Mouse (Mus musculus) left cerebral cortex, postnatal 25 days (tissue): Measurements from ENCODE around the gene Klf16. TPM values are rescaled to one million over a fixed set of nuclear protein-coding genes. Genes with fewer than 3 reads are reported as not detected.

ENCODE experiments used
- microRNA-seq, 2 experiments: library from miRNA; unstranded; fragments of <30 nt; microRNA quantifications; one replicate each; pipeline ENCODE4 v1.2.0; 2022
- total RNA-seq, 2 experiments: library from RNA; stranded (reverse); gene quantifications; 2 replicates each; pipeline ENCODE4 v1.2.3; 2021

The Klf16 gene
- total RNA-seq, 2 experiments from 2014 or later = 51.8 to 55.3 TPM

Small RNA genes within 50 kb of the gene (microRNA-seq; reads per million reads assigned to microRNA genes)
- gene Mir6912 = 4.4 to 4.5 reads per million in 2 experiments

Other genes starting within 250 kb of the Klf16 start
- 1 to 10 TPM; 4.5 to 4.6 TPM for gene Pcsk4, start 247.8 kb downstream of the Klf16 start, total RNA-seq
- 10 to 100 TPM; 10.5 to 11.2 TPM for gene Reep6, start 247.4 kb downstream of the Klf16 start, total RNA-seq
- 1 to 10 TPM; 5.1 to 7.4 TPM for gene Adamtsl5, start 228.9 kb downstream of the Klf16 start, total RNA-seq
- 10 to 100 TPM; 22.6 to 24.9 TPM for gene Plk5, start 220.9 kb downstream of the Klf16 start, total RNA-seq
- gene Mex3d, start 189.7 kb downstream of the Klf16 start, total RNA-seq = 10 to 100 TPM; 17.7 to 22.2 TPM
- 100 to 1,000 TPM; 134 to 138 TPM for gene Mbd3, start 177.8 kb downstream of the Klf16 start, total RNA-seq
- gene Uqcr11, start 170.5 kb downstream of the Klf16 start, total RNA-seq = 100 to 1,000 TPM; 482 to 488 TPM
- 10 to 100 TPM; 22.6 to 25.8 TPM for gene Tcf3, start 143.7 kb downstream of the Klf16 start, total RNA-seq
- gene Onecut3, start 82.5 kb downstream of the Klf16 start, total RNA-seq = not detected
- gene Atp8b3, start 38.2 kb downstream of the Klf16 start, total RNA-seq = under 1 TPM; 0.14 to 0.16 TPM
- 10 to 100 TPM; 44.8 to 45.7 TPM for gene Rexo1, start 15.8 kb downstream of the Klf16 start, total RNA-seq
- 100 to 1,000 TPM; 206 to 216 TPM for gene Abhd17a, start 13.0 kb upstream of the Klf16 start, total RNA-seq
- gene Scamp4, start 25.6 kb upstream of the Klf16 start, total RNA-seq = 10 to 100 TPM; 40.8 to 42.2 TPM
- 1 to 10 TPM; 3.6 to 4.5 TPM for gene Adat3, start 25.6 kb upstream of the Klf16 start, total RNA-seq
- 1 to 10 TPM; 2.8 to 2.9 TPM for gene Gm49322, start 28.7 kb upstream of the Klf16 start, total RNA-seq
- gene Csnk1g2, start 45.5 kb upstream of the Klf16 start, total RNA-seq = 100 to 1,000 TPM; 222 to 247 TPM
- gene Btbd2, start 79.8 kb upstream of the Klf16 start, total RNA-seq = 10 to 100 TPM; 91.7 to 92.7 TPM
- 10 to 100 TPM; 35.3 to 44.0 TPM for gene Mknk2, start 100.8 kb upstream of the Klf16 start, total RNA-seq
- 10 to 100 TPM; 13.4 to 15.8 TPM for gene Mob3a, start 124.7 kb upstream of the Klf16 start, total RNA-seq
- 10 to 100 TPM; 35.9 to 42.5 TPM for gene Izumo4, start 124.9 kb upstream of the Klf16 start, total RNA-seq
- gene Ap3d1, start 164.9 kb upstream of the Klf16 start, total RNA-seq = 100 to 1,000 TPM; 142 to 145 TPM
- 10 to 100 TPM; 46.5 to 56.0 TPM for gene Dot1l, start 177.9 kb upstream of the Klf16 start, total RNA-seq
- gene Sf3a2, start 220.9 kb upstream of the Klf16 start, total RNA-seq = 10 to 100 TPM; 43.9 to 50.3 TPM
- 10 to 100 TPM; 57.5 to 62.4 TPM for gene Plekhj1, start 221.3 kb upstream of the Klf16 start, total RNA-seq
- 1 to 10 TPM; 1.6 to 2.7 TPM for gene Amh, start 227.9 kb upstream of the Klf16 start, total RNA-seq
- gene Jsrp1, start 236.2 kb upstream of the Klf16 start, total RNA-seq = 1 to 10 TPM; 4.0 to 4.5 TPM
- gene Oaz1, start 249.3 kb upstream of the Klf16 start, total RNA-seq = 100 to 1,000 TPM; 500 to 527 TPM